Mouse (Mus musculus) embryonic facial prominence, embryonic 12.5 days (tissue): ENCODE data around the gene Snx8. TPM values are rescaled to one million over a fixed set of nuclear protein-coding genes. Genes with fewer than 3 reads are reported as not detected.
"Not testable (repeated sequence)": the region's sequence is repeated elsewhere in the genome, so short reads cannot be mapped to it uniquely, and the experiment has no call there.

Experiments used
- ATAC-seq: fragments of 200-750 bp; cut with Nextera tagmentation; 2 replicates; pipeline ENCODE4 v1.8.0; 2017; ENCODE audit not compliant: insufficient number of reproducible peaks, insufficient read depth, low FRiP score, low TSS enrichment
- H3K27ac ChIP-seq: fragments of 300-500 bp; sonication (generic); 2 replicates; pipeline ENCODE4 v1.5.1; 2016; ENCODE audit warnings: mild to moderate bottlenecking
- H3K27me3 ChIP-seq: fragments of 300-500 bp; sonication (generic); 2 replicates; pipeline ENCODE4 v1.6.1; 2016; ENCODE audit warnings: mild to moderate bottlenecking, moderate library complexity
- H3K36me3 ChIP-seq: fragments of 300-500 bp; sonication (generic); 2 replicates; pipeline ENCODE4 v1.6.1; 2016; ENCODE audit warnings: mild to moderate bottlenecking
- H3K4me1 ChIP-seq: fragments of 300-500 bp; sonication (generic); 2 replicates; pipeline ENCODE4 v1.6.1; 2016
- H3K4me2 ChIP-seq: fragments of 300-500 bp; sonication (generic); replicated peaks from 2 replicates; pipeline ENCODE4 v1.6.1; 2016; ENCODE audit warnings: mild to moderate bottlenecking, moderate library complexity
- H3K4me3 ChIP-seq: fragments of 300-500 bp; sonication (generic); 2 replicates; pipeline ENCODE4 v1.5.1; 2016; ENCODE audit warnings: mild to moderate bottlenecking
- H3K9ac ChIP-seq: fragments of 300-500 bp; sonication (generic); 2 replicates; pipeline ENCODE4 v1.6.1; 2016; ENCODE audit warnings: mild to moderate bottlenecking, moderate library complexity
- H3K9me3 ChIP-seq: fragments of 300-500 bp; sonication (generic); 2 replicates; pipeline ENCODE4 v1.6.1; 2016; ENCODE audit warnings: mild to moderate bottlenecking, moderate library complexity
- WGBS: fragments of 180-500 bp; shearing (Covaris S2); methylation state at CpG from one replicate; pipeline ENCODE4 v1.1.7; 2016; 5-methylcytosine and 5-hydroxymethylcytosine counted together
- polyA plus RNA-seq: library from polyadenylated mRNA; unstranded; fragments of >200 nt; fragmentation: Nextera tagmentation; extraction: Ambion mirVana; gene quantifications from 2 replicates; pipeline ENCODE4 v1.2.1, GENCODE M21; 2016

Snx8 gene
- polyA plus RNA-seq, 1 experiment from 2014 or later: 21.4 TPM

GRCm38 (mm10) chr5:140368126-140368525 lies 20.9 kb downstream of the Snx8 start:
- 88% methylated on average over 2 of the region's 2 CpGs for WGBS
- not testable (repeated sequence) for H3K36me3 ChIP-seq, H3K27ac ChIP-seq, H3K9me3 ChIP-seq, ATAC-seq, H3K4me2 ChIP-seq, H3K9ac ChIP-seq, H3K4me1 ChIP-seq, H3K27me3 ChIP-seq, H3K4me3 ChIP-seq

- H3K4me1 ChIP-seq: no peaks in the 10 kb centered on the region
- ATAC-seq: no peak
- no peak overlapping the region for H3K4me3 ChIP-seq
- no peaks in the 10 kb centered on the region for H3K27me3 ChIP-seq
- H3K4me2 ChIP-seq: no peak overlapping the region
- 92% methylated on average over 5 of the region's 5 CpGs for WGBS
- H3K27ac ChIP-seq: no peak overlapping the region
- no peaks in the 10 kb centered on the region for H3K9me3 ChIP-seq
- H3K9ac ChIP-seq: no peak overlapping the region
- H3K36me3 ChIP-seq: 0 out of 2 replicates have a peak, but pooled peaks cover 12% of the 10 kb centered on the region
Observed at GRCm38 (mm10) chr5:140364415-140364814, 24.6 kb downstream of the Snx8 start.

GRCm38 (mm10) chr5:140359930-140360674 lies 29.0 kb downstream of the Snx8 start:
- H3K36me3 ChIP-seq: peaks cover 28% of the 10 kb centered on the region
- H3K4me3 ChIP-seq: no peak overlapping the region
- ATAC-seq: no peak
- H3K27ac ChIP-seq: no peak overlapping the region
- WGBS: 77% methylated on average over 14 of the region's 14 CpGs
- no peaks in the 10 kb centered on the region for H3K9me3 ChIP-seq
- no peak overlapping the region for H3K4me2 ChIP-seq
- H3K9ac ChIP-seq: no peak overlapping the region
- no peaks in the 10 kb centered on the region for H3K4me1 ChIP-seq
- no peaks in the 10 kb centered on the region for H3K27me3 ChIP-seq

DNA sequence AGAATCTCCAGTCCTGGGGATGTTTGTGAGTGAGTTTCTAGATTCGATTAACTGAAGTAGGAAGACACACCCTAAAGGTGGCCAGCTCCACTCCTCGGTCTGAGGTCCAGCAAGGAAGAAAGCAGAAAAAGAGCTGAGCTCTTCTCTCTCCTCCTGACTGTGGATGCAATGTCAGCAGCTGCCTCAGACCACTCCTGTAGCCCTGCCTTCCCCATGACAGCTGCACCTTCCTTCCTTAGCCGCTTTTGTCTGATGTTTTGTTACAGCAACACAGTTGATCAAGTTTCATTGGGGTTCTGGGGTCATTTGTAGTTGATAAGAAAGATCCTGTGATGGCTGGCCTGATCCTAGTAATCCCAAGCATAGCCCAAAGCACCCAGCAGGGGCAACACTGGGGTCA lies 31.6 kb downstream of the Snx8 start:
- WGBS: 78% methylated on average over 3 of the region's 3 CpGs
- ATAC-seq: no peak
- no peak overlapping the region for H3K9ac ChIP-seq
- H3K4me3 ChIP-seq: no peak overlapping the region
- no peak overlapping the region for H3K4me2 ChIP-seq
- H3K4me1 ChIP-seq: no peaks in the 10 kb centered on the region
- H3K27ac ChIP-seq: no peak overlapping the region
- no peaks in the 10 kb centered on the region for H3K27me3 ChIP-seq
- no peaks in the 10 kb centered on the region for H3K9me3 ChIP-seq
- H3K36me3 ChIP-seq: peaks cover 51% of the 10 kb centered on the region

DNA sequence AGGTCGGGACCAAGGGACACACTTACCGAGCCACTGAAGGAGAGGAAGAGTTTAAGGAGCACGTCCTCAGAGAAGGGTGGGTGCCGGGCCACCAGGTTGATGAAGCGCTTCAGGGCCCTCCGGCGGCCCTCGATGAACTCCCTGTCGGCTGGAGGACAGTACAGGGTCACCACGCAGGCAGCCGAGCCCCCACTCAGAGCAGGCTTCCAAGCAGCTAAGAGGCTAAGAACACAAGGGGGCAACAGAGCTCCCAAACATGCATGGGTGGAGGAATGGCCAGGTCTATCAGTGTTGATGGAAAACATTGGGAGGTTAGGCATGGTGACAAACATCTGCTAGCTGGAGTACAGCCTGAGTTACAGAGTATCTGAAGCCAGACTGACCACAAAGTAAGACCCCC lies 33.1 kb downstream of the Snx8 start:
- no peaks in the 10 kb centered on the region for H3K4me1 ChIP-seq
- no peak overlapping the region for H3K27ac ChIP-seq
- H3K4me3 ChIP-seq: no peak overlapping the region
- ATAC-seq: no peak
- H3K9me3 ChIP-seq: no peaks in the 10 kb centered on the region
- peaks cover 63% of the 10 kb centered on the region for H3K36me3 ChIP-seq
- H3K27me3 ChIP-seq: no peaks in the 10 kb centered on the region
- H3K9ac ChIP-seq: no peak overlapping the region
- WGBS: 88% methylated on average over 11 of the region's 11 CpGs
- H3K4me2 ChIP-seq: no peak overlapping the region

DNA sequence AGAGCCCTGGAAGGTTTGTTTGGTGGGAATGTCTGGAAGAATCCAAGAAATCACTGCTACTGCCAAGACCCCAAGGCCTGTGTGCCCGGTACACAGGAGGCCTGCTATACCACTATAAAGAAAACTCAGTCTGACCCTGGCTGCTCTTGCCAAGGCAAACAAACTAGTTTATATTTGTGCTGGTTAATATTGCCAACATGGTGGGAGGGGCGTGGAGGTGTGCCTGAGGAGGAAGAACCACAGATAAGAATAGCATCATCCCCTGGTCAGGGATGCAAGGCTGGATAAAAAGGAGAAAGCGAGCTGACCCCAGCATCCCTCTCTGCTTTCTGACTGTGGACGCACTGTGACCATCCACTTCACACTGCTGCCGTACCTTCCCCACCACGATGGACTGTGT lies 36.7 kb downstream of the Snx8 start:
- WGBS: 91% methylated on average over 6 of the region's 6 CpGs
- Histone ChIP-seq H3K4me3 (no peak overlapping the region), H3K4me2 (no peak overlapping the region), H3K27me3 (no peaks in the 10 kb centered on the region), H3K9ac (no peak overlapping the region), H3K9me3 (no peaks in the 10 kb centered on the region), H3K4me1 (no peaks in the 10 kb centered on the region), H3K27ac (no peak overlapping the region), H3K36me3 (peaks cover 58% of the 10 kb centered on the region)
- ATAC-seq: no peak

DNA sequence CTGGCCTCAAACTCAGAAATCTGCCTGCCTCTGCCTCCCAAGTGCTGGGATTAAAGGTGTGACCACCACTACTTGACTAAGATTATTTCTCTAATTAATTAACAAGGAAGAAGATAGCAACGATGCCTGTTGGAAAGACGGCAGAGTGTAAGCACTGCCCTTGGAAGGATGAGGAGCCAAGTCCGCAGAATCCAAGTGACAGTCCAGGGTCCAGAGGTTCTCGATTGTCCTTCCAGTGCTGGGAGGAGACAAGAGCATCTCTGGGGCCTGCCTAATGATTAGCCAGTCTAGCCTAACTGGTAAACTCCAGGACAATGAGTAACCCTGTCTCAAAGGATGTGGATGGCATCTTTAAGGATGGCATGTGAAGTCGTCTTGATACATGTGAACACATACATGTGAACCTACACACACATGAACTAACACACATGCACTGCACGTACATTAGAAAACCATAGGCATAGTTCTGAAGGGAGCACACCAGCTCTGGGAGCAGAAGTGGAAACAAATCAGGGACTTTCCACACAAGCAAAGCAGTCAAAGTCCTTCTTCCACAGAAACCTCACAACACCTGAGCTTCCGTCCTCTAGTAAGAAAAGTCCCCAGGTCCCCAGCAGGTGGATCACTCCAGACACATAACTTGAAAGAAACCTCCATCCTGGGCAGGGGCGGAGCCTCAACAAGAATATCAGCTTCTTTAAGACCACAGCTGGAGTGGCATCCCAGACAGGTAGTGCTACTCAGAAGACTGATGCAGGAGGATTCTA lies 38.1 kb downstream of the Snx8 start:
- no peak for ATAC-seq
- H3K36me3 ChIP-seq: peaks cover 53% of the 10 kb centered on the region
- WGBS: 95% methylated on average over 8 of the region's 8 CpGs

DNA sequence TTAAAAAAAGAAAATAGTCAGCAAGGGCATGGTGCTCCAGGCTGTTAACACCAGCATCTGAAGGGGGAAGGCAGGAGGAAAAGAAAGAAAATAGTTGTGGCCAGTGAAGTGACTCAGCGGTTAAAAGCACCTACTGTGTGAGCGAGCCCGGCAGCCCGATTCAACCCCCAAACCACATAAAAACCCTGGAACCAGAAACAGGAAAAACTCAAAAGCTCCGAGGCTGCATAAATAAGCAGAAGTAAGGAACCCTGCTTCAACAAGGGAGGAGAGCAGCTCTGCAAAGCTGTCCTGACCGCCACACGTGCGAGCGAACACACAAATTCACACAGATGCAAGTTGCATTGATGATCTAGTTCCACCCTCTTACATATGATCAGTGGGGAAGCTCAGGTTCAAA lies 39.2 kb downstream of the Snx8 start:
- Histone ChIP-seq H3K36me3 (peaks cover 56% of the 10 kb centered on the region), H3K4me2 (no peak overlapping the region), H3K27me3 (no peaks in the 10 kb centered on the region), H3K9me3 (no peaks in the 10 kb centered on the region), H3K4me1 (no peaks in the 10 kb centered on the region), H3K27ac (no peak overlapping the region), H3K4me3 (no peak overlapping the region), H3K9ac (no peak overlapping the region)
- no peak for ATAC-seq
- WGBS: 94% methylated on average over 9 of the region's 9 CpGs

More for the DNA sequence above, 38.1 kb downstream of the Snx8 start:
- Histone ChIP-seq H3K27me3 (no peaks in the 10 kb centered on the region), H3K4me2 (no peak overlapping the region), H3K9ac (no peak overlapping the region), H3K27ac (no peak overlapping the region), H3K4me3 (no peak overlapping the region), H3K9me3 (no peaks in the 10 kb centered on the region), H3K4me1 (no peaks in the 10 kb centered on the region)

GRCm38 (mm10) chr5:140346050-140346449 lies 43.0 kb downstream of the Snx8 start:
- Histone ChIP-seq H3K9me3 (no peaks in the 10 kb centered on the region), H3K4me1 (no peaks in the 10 kb centered on the region), H3K4me3 (no peak overlapping the region), H3K36me3 (peaks cover 41% of the 10 kb centered on the region), H3K27me3 (no peaks in the 10 kb centered on the region), H3K4me2 (no peak overlapping the region), H3K9ac (no peak overlapping the region), H3K27ac (no peak overlapping the region)
- WGBS: 67% methylated on average over 1 of the region's 1 CpGs
- no peak for ATAC-seq

GRCm38 (mm10) chr5:140345244-140345643 lies 43.8 kb downstream of the Snx8 start:
- H3K9ac ChIP-seq: no peak overlapping the region
- H3K27ac ChIP-seq: no peak overlapping the region
- H3K4me3 ChIP-seq: no peak overlapping the region
- no peak for ATAC-seq
- H3K4me1 ChIP-seq: no peaks in the 10 kb centered on the region
- WGBS: 90% methylated on average over 4 of the region's 4 CpGs
- no peaks in the 10 kb centered on the region for H3K9me3 ChIP-seq
- no peaks in the 10 kb centered on the region for H3K27me3 ChIP-seq
- peaks cover 38% of the 10 kb centered on the region for H3K36me3 ChIP-seq
- H3K4me2 ChIP-seq: no peak overlapping the region

DNA sequence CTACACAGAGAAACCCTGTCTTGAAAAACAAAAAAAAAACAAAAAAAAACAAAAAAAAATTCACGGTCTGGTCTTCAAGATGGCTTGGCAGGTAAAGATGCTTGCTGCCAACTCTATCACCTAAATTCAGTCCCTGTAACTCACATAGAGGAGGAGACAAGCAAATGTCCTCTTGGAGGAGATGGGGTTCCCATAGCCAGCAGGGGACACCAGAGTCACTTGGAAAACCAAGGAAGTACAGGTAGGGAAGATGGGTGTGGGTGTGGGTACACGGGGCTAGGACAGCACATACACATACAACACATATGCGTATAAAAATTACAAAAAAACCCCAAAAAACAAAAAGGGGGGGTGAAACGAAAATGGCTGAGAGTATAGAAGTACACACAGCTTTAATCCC lies 46.2 kb downstream of the Snx8 start:
- ATAC-seq: no peak
- Histone ChIP-seq H3K4me2 (no peak overlapping the region), H3K4me1 (no peaks in the 10 kb centered on the region), H3K9me3 (0 out of 2 replicates have a peak, but pooled peaks cover 4% of the 10 kb centered on the region), H3K9ac (no peak overlapping the region), H3K27me3 (no peaks in the 10 kb centered on the region), H3K4me3 (no peak overlapping the region), H3K36me3 (peaks cover 57% of the 10 kb centered on the region), H3K27ac (no peak overlapping the region)
- 85% methylated on average over 4 of the region's 4 CpGs for WGBS

DNA sequence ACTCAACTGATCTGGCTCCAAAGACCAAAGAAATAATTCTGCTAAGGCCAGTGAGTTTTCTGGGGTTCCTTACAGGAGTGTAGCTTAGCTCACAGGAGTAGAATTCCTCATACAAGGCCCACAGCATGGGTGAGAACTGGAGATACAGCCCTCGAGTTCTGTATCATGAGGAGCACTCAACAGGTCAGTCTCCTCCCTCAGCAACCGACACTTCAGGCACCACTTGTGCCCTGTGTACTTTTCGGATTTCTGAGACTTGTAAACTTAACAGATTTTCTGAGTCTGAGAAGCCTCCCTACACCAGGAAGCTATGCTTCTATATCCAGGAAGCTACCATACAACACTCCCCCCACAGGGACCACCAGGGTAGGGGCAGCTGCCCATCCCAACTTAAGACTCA lies 49.2 kb downstream of the Snx8 start:
- H3K4me3 ChIP-seq: no peak overlapping the region
- H3K36me3 ChIP-seq: peaks cover 47% of the 10 kb centered on the region
- H3K9me3 ChIP-seq: 0 out of 2 replicates have a peak, but pooled peaks cover 4% of the 10 kb centered on the region
- no peak overlapping the region for H3K4me2 ChIP-seq
- 83% methylated on average over 3 of the region's 3 CpGs for WGBS
- no peak overlapping the region for H3K9ac ChIP-seq
- H3K4me1 ChIP-seq: no peaks in the 10 kb centered on the region
- no peak overlapping the region for H3K27ac ChIP-seq
- ATAC-seq: no peak
- H3K27me3 ChIP-seq: no peaks in the 10 kb centered on the region
